Mouse (Mus musculus) spleen, adult 2 months (tissue): ENCODE data around the gene 9530003J23Rik.
A peak's percentile ranks its signal among the peaks of the same experiment; 100 is the strongest.

Experiments
- CTCF ChIP-seq: fragments of 200-500 bp; IDR thresholded peaks from 2 replicates; pipeline ENCODE4 v1.5.1; 2011; ENCODE audit warnings: mild to moderate bottlenecking, inconsistent platforms; ENCODE audit not compliant: insufficient read depth, insufficient read length, insufficient replicate concordance; ENCODE audit errors: extremely low read depth
- POLR2A ChIP-seq: fragments of 200-500 bp; IDR thresholded peaks from 2 replicates; pipeline ENCODE4 v1.6.1; 2011; ENCODE audit warnings: low read depth, low read length, inconsistent platforms

DNA sequence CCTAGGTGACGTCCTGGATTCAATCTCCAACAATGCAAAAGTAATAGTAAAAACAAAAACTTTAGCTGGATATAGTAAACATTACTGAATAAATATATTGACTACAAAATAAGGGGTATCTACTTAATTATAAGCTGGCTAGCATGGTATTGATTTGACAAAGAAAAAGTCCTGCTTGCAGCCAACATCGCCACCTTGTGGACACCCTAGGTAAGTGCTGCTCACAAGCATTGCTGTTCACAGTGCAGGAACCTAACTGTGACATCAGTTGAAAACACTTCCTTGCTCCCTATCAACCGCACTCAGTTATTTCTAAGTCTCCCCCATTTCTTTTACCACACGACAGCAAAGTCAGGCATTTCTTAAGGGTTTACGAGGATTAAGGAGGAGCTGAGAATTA lies 21.7 kb downstream of the 9530003J23Rik start:
- TF ChIP-seq POLR2A (no peak), CTCF (peak; percentile 70; the same call in 1 of the 2 replicates)
